Mouse (Mus musculus) adrenal gland, postnatal 36 days (tissue): ENCODE results near the gene Serf1. TPM values are rescaled to one million over a fixed set of nuclear protein-coding genes. Genes with fewer than 3 reads are reported as not detected.
A peak's percentile ranks its signal among the peaks of the same experiment; 100 is the strongest.
"Not testable (repeated sequence)": the region's sequence is repeated elsewhere in the genome, so short reads cannot be mapped to it uniquely, and the experiment has no call there.

ENCODE experiments used
- DNase-seq, 2 experiments: peaks; one replicate each; pipeline ENCODE4 v3.0.0; 2021; ENCODE audit warnings: mixed read lengths in 1 of 2
- long read RNA-seq, 2 experiments: library from polyadenylated mRNA; stranded (forward); transcript quantifications; one replicate each; pipeline ENCODE4 v2.0.0; 2021; ENCODE audit warnings: borderline sequencing depth in 2 of 2
- total RNA-seq, 2 experiments: library from RNA; stranded (reverse); gene quantifications; 2 replicates each; pipeline ENCODE4 v1.2.3; 2021

The Serf1 gene
- total RNA-seq = 10 to 100 TPM; 13.9 to 21.7 TPM
- long read RNA-seq, experiment 1, transcript Serf1-201 (3 exons, 601 nt) = major isoform, 57 of 63 reads
- long read RNA-seq, experiment 1, partial matches to known transcripts = 5 of 63 reads
- long read RNA-seq, experiment 1, other reads (novel, unspliced or antisense) = 0 of 63 reads
- long read RNA-seq, experiment 2, transcript Serf1-201 (3 exons, 601 nt) = major isoform, 15 of 15 reads
- long read RNA-seq, experiment 2, partial matches to known transcripts = 0 of 15 reads
- long read RNA-seq, experiment 2, other reads (novel, unspliced or antisense) = 0 of 15 reads

DNA sequence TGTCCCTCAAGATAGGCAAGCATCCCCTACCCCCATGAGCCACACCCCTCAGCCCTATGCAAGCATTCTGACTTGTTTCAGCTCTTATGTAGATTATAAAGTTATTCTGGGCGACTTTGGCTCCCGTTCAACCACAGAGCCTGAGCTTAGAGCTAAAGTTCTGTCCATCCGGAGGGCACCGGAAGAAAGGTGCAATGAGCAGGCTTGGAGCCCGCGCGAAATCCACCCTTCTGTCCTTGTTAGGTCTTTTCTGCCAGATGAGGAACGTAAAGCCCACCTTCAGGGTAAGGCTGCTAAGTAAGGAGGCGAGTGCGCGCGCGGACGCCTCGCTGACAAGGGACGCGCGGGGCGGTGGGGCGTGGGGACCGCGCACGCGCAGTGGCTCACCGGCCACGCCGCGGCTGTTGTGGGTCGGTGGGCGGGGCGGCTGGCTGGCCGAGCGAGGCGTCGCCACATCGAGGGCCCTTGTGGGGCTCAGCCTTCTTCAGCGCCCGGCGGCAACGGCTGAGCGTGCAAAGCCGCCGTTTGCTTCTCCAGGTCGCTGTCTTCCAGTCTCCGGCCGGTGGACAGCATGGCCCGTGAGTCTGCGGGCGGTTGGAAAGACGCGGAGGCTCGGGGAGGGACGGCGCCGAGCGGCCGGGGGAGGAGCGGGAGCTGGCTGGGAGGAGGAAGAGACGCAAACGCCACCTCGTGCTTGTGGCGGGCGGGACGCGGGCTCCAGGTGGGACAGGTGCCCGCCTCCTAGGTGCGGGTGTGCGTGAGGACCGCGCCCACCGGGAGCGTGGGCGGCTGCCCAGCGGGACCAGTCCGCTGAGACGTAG is at the start of gene Serf1:
Gene Serf1, plus strand, starts transcription at position 361 of the 821 bp plus-strand sequence.
- DNase-seq = peak; percentile 90 to 92

DNA sequence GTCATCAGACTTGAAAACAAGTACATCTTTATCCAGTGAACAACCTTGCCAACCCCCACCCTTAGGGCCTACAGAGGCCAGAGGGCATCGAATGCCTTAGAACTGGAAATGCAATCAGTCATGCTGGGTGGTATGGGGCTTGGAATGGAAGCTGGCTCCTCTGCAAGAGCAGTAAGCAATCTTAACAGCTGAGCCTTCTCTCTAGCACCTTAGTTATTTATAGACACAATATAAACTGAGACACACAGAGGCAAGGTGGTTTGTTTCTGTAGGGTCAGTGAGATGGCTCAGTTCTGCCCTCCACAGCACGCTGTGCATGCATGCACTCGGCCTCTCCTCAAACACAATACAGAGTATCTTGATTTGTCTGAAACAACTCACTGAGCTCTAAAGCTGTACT is 43.9 kb upstream of the Serf1 start:
- DNase-seq = no peak

- no peak for DNase-seq
Measured at GRCm38 (mm10) chr13:100067821-100068220, 40.0 kb upstream of the Serf1 start.

GRCm38 (mm10) chr13:100071473-100071872 is 36.3 kb upstream of the Serf1 start:
- DNase-seq = no peak

DNA sequence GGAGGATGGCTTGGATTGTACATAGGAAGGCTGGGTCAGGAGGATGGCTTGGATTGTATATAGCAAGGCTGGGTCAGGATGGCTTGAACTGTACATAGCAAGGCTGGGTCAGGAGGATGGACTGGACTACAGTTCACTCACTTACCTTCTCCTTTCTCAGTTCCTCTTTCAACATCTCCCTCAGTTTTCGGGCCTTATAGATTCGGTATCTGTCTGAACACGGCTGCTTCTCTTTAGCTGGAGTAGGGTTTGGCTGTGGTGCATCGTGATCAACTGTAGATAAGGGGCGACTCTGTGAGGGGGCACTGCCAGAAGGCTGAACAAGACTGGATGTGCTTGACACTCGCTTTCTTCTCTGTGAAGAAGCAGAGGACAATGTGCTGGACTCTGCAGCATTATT is 9.0 kb upstream of the Serf1 start:
- no peak for DNase-seq

- DNase-seq = no peak
Measured at GRCm38 (mm10) chr13:100103052-100103658, 4.7 kb upstream of the Serf1 start.

- peak; percentile 95 for DNase-seq
Measured at GRCm38 (mm10) chr13:100103748-100104254, 4.0 kb upstream of the Serf1 start, which contains the start of gene Bdp1. Gene Bdp1, minus strand, starts transcription at chr13:100104070.

GRCm38 (mm10) chr13:100112218-100112972 is 4.6 kb downstream of the Serf1 start:
- DNase-seq = no peak

- DNase-seq = no peak
Measured at GRCm38 (mm10) chr13:100123970-100124369, 16.2 kb downstream of the Serf1 start.

DNA sequence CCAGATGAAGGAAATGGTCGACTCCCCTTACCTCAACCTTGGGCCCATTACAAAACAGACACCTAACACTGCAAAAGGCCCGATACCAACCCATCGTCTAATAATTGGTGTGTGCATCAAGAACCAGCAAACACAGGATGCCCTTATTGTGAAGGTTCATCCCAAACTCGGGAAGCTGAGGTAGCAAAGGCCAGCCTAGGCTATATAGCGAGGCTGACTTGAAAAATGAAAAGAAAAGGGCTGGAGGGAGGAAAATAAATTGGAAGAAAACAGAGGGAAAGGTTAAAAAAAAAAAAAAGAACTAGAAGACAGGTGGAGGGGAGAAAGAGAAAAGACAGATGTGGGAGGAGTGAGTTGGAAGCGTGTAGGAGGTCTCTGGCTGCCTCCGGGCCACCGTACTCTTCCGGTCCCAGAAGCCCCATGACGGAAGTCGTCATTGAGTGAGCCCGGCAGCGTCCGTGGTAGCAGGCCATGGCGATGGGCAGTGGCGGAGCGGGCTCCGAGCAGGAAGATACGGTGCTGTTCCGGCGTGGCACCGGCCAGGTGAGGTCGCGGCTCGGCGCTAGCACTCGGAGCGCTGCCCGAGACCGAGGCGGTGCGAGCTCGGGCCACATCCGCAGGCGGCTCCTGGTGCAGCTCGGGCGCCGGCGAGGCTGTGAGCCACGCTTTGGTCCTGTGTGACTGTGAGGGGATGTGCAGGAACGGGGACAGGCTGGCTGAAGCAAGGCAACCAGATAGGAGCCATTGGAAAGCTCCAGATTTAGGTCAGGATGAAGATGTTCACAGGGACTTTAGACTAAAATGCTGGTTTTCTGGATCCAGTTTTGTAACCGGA is 16.8 kb downstream of the Serf1 start, which contains the start of gene Smn1:
Gene Smn1, plus strand, starts transcription at position 430 of the 835 bp plus-strand sequence.
- peak; percentile 96 for DNase-seq

- no peak for DNase-seq
Measured at GRCm38 (mm10) chr13:100125258-100125643, 17.4 kb downstream of the Serf1 start.

GRCm38 (mm10) chr13:100141646-100142314 is 34.0 kb downstream of the Serf1 start:
- no peak for DNase-seq

DNA sequence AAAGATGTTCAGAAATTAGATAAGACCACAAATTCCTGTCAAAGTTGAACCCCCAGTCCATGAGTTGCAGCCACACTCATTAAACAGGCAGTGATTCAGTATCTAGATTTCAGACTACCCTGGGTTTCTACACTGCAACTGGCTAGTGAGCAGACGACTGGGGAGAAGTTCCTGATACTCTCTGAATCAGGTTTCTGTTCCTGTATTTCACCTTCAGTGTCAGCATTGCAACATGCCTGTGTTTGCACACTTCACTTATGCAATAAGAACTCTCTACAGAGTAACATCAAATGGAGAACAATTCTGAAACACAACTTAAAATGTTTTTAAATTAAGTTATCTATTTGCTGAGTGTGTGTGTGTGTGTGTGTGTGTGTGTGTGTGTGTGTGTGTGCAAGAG is 44.8 kb downstream of the Serf1 start:
- no peak for DNase-seq

- DNase-seq = no peak
Measured at GRCm38 (mm10) chr13:100156624-100157023, 48.8 kb downstream of the Serf1 start.

- DNase-seq = not testable (repeated sequence)
Measured at GRCm38 (mm10) chr13:100161171-100161870, 53.5 kb downstream of the Serf1 start.

DNA sequence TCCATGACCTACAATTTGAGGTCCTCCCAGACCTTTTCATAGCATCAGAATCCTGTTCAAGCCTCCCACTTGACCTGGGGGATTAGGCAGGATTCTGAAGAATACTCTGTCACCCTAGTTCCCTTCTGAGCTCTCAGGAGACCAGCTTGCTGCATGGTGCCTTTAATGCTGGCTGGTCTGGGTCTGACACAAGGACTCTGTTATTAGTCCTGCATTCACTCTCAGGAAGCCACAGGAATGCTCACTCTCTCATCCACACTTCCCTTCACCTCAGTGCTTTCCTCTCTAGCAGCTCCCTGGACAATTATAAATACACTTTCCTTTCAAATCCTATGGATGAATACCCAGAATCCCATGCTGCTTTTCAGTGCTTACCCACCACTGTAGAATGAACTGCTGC is 54.7 kb downstream of the Serf1 start:
- DNase-seq = not testable (repeated sequence)
